Mouse (Mus musculus) cerebellum, adult 2 months (tissue): Measurements from ENCODE around the gene Olfr1364. TPM values are rescaled to one million over a fixed set of nuclear protein-coding genes. Genes with fewer than 3 reads are reported as not detected.

Experiments
- DNase-seq, 2 experiments: peaks; one replicate each; pipeline ENCODE4 v3.0.0; 2021
- H3K27ac ChIP-seq: fragments of 200-500 bp; 2 replicates; pipeline ENCODE4 v1.5.1; 2012; ENCODE audit warnings: low read length, control low read depth, inconsistent platforms; ENCODE audit not compliant: insufficient read depth
- H3K27me3 ChIP-seq: fragments of 200-500 bp; 2 replicates; pipeline ENCODE4 v1.6.1; 2012; ENCODE audit warnings: inconsistent platforms, mild to moderate bottlenecking, low read length, moderate library complexity; ENCODE audit not compliant: control insufficient read depth, insufficient read depth
- H3K4me1 ChIP-seq: fragments of 200-500 bp; 2 replicates; pipeline ENCODE4 v1.6.1; 2011; ENCODE audit warnings: low read length; ENCODE audit not compliant: control insufficient read depth, insufficient read depth
- H3K4me3 ChIP-seq: fragments of 200-500 bp; replicated peaks from 2 replicates; pipeline ENCODE3; 2011; ENCODE audit warnings: mild to moderate bottlenecking, low read depth, low read length, control low read depth; ENCODE audit not compliant: insufficient read depth
- CTCF ChIP-seq: fragments of 200-500 bp; IDR thresholded peaks from 2 replicates; pipeline ENCODE4 v1.5.1; 2011; ENCODE audit warnings: low read depth, mild to moderate bottlenecking, control low read depth, low read length, moderate library complexity, borderline replicate concordance; ENCODE audit not compliant: insufficient read depth
- POLR2A ChIP-seq: fragments of 200-500 bp; IDR thresholded peaks from 2 replicates; pipeline ENCODE4 v1.6.1; 2011; ENCODE audit warnings: low read length, control low read depth, borderline replicate concordance; ENCODE audit not compliant: insufficient read depth
- WGBS: fragments of 180-500 bp; shearing (Covaris S2); methylation state at CpG from one replicate; pipeline ENCODE4 v1.1.7; 2018; 5-methylcytosine and 5-hydroxymethylcytosine counted together
- polyA plus RNA-seq: library from polyadenylated mRNA; depleted of rRNA; stranded (reverse); fragments of >200 nt; gene quantifications from 2 replicates; pipeline ENCODE4 v1.2.3, GENCODE M21; 2012; rRNA removed

Gene Olfr1364
- not detected in 2 replicates for polyA plus RNA-seq

DNA sequence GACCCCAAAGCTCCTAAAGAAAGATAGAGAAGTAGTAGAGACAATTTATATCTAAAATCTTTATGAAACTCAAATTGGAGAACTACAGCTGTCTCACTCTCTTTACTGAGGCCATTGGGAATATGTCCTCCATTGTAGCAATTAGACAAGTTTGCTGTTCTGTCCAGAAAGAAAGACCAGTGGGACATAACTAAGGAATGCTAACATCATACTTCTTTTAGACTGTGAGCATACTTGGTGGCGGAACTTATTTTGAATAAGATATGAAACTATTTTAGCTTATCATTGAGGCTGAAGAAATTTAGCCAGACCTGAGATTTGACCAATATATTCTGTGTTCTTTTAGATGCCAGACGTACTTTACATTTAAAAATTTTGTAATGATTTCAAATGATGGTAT is at the start of gene Olfr1364:
Gene Olfr1364 (minus strand): TSS at position 101 of the 400 bp plus-strand sequence.
- Histone ChIP-seq H3K4me1 (no peaks in the 10 kb centered on the region), H3K27me3 (no peaks in the 10 kb centered on the region), H3K4me3 (no peak within 1 kb of the TSS), H3K27ac (no peak within 1 kb of the TSS)
- no peak for DNase-seq
- 91% methylated on average over 2 of the region's 2 CpGs for WGBS
- no peak for TF ChIP-seq POLR2A
- no peak for TF ChIP-seq CTCF

DNA sequence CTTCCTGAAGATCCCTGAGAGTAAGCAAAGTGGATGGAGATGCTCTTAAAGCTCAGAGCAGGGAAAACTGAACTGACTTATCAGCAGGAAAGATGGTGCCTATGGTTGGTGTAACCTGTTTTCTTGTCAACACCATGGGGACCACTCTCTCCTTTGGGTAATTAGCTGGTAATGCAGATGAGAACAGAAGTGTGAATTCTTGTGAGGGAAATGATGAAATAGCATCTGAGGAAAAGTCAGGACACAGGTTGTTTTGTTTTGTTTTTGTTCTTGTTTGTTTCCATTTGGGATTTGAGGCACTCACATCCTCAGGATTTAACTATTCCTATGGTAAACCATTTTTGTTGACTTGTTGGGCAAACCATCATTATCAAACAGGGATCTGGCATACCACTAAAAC is 32.4 kb upstream of the Olfr1364 start, which contains the start of gene Olfr1362:
Gene Olfr1362 (minus strand): TSS at position 101 of the 400 bp plus-strand sequence.
- Histone ChIP-seq H3K4me3 (no peak within 1 kb of the TSS), H3K4me1 (no peaks in the 10 kb centered on the region), H3K27ac (no peak within 1 kb of the TSS), H3K27me3 (no peaks in the 10 kb centered on the region)
- DNase-seq, result no peak
- no peak for TF ChIP-seq POLR2A
- no peak for TF ChIP-seq CTCF

DNA sequence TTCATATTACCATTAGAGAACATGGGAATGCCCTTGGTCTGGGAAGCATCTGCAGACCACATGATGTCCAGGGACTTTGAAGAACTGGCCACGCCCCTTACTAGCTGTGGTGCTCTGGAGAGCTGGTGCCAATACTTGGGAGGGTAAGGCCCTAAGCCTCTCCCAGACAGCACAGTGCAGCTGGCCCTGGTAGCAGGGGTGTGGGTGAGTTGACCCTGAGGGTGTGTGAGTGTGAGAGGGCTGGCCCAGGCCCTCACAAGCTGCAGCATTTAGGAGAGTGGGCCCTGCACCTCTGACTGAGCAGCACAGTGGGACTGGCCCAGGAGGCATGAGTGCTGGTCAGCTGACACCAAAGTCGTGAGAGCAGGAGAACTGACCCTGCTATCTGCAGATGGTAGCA is 10.1 kb upstream of the Olfr1364 start:
- no peaks in the 10 kb centered on the region for H3K4me1 ChIP-seq
- H3K4me3 ChIP-seq, result no peak overlapping the region
- H3K27ac ChIP-seq, result no peak overlapping the region
- WGBS, result 70% methylated on average over 2 of the region's 2 CpGs
- H3K27me3 ChIP-seq, result no peaks in the 10 kb centered on the region
- no peak for DNase-seq
- TF ChIP-seq CTCF (no peak), POLR2A (no peak)

DNA sequence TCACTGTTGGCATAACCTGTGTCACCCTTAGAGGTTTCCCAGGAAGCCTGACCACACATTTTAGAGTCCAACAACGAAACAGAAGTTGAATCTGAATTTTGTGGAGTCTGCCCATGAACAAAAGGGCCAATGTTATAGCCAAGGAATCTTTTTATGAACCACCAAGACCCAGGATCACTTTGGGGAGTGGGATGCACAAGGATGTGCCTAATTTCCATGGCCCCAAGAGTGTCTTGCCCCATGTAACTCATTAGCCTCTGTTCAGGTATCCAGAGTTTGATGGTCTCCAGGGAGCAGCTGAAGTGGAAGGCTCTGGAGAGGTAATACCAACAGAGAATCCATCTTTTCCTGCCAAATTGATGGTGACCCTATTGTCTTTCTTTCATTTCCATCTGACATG is 21.8 kb downstream of the Olfr1364 start, which contains the start of gene Olfr1535:
Gene Olfr1535 (minus strand): TSS at position 101 of the 400 bp plus-strand sequence.
- no peak within 1 kb of the TSS for H3K27ac ChIP-seq
- H3K4me1 ChIP-seq, result no peaks in the 10 kb centered on the region
- no peak for DNase-seq
- TF ChIP-seq CTCF (no peak), POLR2A (no peak)
- H3K4me3 ChIP-seq, result no peak within 1 kb of the TSS
- no peaks in the 10 kb centered on the region for H3K27me3 ChIP-seq
- 38% methylated on average over 1 of the region's 1 CpGs for WGBS

DNA sequence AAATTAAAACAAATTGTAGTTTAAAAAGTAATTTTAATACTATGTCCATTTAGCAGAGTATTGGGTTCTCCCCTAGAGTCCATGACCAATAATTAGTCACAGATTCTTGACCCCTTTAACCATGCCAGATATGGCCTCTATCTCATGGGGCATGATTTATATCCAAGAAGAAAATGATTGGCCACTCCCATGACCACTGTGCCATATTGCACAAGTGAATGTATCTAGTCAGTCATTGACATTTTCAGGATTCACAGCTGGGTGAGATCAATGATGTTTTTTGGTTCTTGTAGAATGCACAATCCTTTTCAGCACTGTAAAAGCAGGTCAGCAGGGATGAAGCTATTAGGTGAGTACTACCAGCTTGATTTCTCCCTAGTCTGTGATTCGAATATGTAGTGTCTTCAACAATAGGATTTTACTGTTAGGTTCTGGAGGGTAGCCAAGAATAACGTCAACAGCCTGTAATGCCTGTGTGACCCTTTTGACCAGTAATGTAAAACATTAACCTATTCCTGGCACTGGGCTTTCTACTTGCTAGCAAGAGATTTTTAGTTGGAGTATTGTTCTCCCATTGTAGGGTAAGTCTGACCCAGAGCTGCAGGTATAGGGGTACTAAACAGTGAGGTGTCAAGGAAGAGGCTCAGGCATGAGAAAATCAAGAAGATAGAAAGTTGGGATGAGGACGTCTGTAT is 31.0 kb downstream of the Olfr1364 start:
- TF ChIP-seq POLR2A (no peak), CTCF (no peak)
- H3K4me1 ChIP-seq, result no peaks in the 10 kb centered on the region
- DNase-seq, result no peak
- H3K4me3 ChIP-seq, result no peak overlapping the region
- WGBS, result 36% methylated on average over 3 of the region's 3 CpGs
- H3K27ac ChIP-seq, result no peak overlapping the region
- no peaks in the 10 kb centered on the region for H3K27me3 ChIP-seq

DNA sequence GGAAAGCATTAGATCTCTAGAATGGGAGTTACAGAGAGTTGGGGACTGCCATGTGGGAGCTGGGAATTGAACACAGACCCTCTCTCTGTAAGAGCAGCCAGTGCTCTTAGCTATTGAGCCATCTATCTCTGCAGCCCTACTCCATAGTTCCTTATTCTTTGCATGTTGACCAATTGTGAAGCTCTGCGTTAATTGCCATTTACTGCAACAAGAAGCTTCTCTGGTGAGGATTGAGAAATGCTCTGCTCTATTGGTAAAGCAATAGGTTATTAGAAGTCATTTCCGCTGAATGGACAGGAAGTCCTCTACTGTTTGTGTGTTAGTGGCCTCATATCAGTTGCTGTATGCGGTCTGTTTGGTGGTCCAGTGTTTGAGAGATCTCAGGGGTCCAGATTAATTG is 32.1 kb downstream of the Olfr1364 start:
- WGBS, result 91% methylated on average over 3 of the region's 3 CpGs
- Histone ChIP-seq H3K4me3 (no peak overlapping the region), H3K4me1 (no peaks in the 10 kb centered on the region), H3K27ac (no peak overlapping the region), H3K27me3 (no peaks in the 10 kb centered on the region)
- no peak for TF ChIP-seq CTCF
- DNase-seq, result no peak

DNA sequence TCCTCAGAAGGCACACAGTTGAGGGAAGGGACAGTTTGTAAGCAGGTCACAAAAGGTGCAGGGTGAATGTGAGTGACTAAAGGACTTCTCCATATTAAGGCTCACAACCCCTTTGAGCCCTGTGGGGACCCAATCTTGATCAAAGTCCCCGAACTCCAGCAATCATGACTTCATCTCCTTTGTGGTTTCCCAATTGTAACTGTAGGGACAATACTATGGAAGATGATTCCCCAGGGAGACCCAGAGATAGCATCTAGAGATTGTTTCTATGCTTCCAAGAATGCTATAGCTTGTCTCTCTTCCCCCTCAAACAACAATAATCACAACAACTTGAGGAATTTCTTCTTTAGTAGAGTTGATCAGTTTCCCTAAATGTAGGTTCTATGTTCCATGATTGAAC is 38.9 kb downstream of the Olfr1364 start, which contains the start of gene Olfr1366:
Gene Olfr1366 (minus strand): TSS at position 101 of the 400 bp plus-strand sequence.
- no peak within 1 kb of the TSS for H3K27ac ChIP-seq
- DNase-seq, result no peak
- no peaks in the 10 kb centered on the region for H3K4me1 ChIP-seq
- WGBS, result 65% methylated on average over 1 of the region's 1 CpGs
- H3K27me3 ChIP-seq, result no peaks in the 10 kb centered on the region
- TF ChIP-seq CTCF (no peak), POLR2A (no peak)
- no peak within 1 kb of the TSS for H3K4me3 ChIP-seq

DNA sequence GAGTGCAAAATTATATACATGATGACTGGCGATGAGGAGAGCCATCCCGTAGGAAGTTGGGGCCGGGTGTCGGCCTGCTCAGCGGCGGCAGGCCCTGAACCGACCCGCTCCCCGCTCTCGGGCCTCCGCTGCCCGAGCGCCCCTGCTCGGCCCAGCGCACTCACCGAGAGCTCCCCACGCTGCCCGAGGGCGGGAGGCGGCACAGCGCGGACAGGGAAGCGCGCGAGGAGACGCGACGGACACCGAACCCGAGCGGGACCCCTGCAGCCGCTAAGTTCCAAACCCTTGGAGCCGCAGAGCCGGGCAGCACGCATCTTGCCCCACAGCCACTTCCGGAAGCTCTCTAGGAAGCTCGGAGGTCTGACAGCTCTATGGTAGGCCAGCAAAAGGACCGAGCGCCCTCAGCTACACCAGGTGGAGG is 50.8 kb downstream of the Olfr1364 start, which contains the start of gene Zkscan8:
Gene Zkscan8 (minus strand): TSS at position 340 of the 421 bp plus-strand sequence.
- peak; percentile 55; the same call in 1 of the 2 replicates for TF ChIP-seq POLR2A
- no peak for TF ChIP-seq CTCF
- DNase-seq, result peak; percentile 92 to 96
- 1% methylated on average over 39 of the region's 39 CpGs for WGBS
- Histone ChIP-seq H3K27ac (peak within 1 kb of the TSS; percentile 72; the same call in 1 of the 2 replicates), H3K4me1 (no peaks in the 10 kb centered on the region), H3K27me3 (no peaks in the 10 kb centered on the region), H3K4me3 (peak within 1 kb of the TSS; percentile 84)
